Mouse (Mus musculus) lung, embryonic 16.5 days (tissue): ENCODE measurements at regions not wholly inside any gene's neighbourhood (a gene's known extent, or its start where the extent isn't known, plus 50 kb on each side); places are given as distances from the start of the nearest gene placed in this dataset.

Experiments
- ATAC-seq: fragments of 200-750 bp; cut with Nextera tagmentation; 2 replicates; pipeline ENCODE4 v1.8.0; 2017; ENCODE audit warnings: low read depth, mild to moderate bottlenecking, moderate library complexity
- H3K27ac ChIP-seq: fragments of 300-500 bp; sonication (generic); 2 replicates; pipeline ENCODE4 v1.5.1; 2014; ENCODE audit warnings: mild to moderate bottlenecking, control low read depth, low read length
- H3K27me3 ChIP-seq: fragments of 300-500 bp; sonication (generic); 2 replicates; pipeline ENCODE4 v1.6.1; 2014; ENCODE audit warnings: low read depth, low read length, mixed read lengths; ENCODE audit not compliant: control insufficient read depth, insufficient read depth
- H3K36me3 ChIP-seq: fragments of 300-500 bp; sonication (generic); 2 replicates; pipeline ENCODE4 v1.6.1; 2014; ENCODE audit warnings: low read length; ENCODE audit not compliant: control insufficient read depth, insufficient read depth
- H3K4me1 ChIP-seq: fragments of 300-500 bp; sonication (generic); replicated peaks from 2 replicates; pipeline ENCODE4 v1.6.1; 2014; ENCODE audit warnings: low read length, mixed read lengths; ENCODE audit not compliant: control insufficient read depth, insufficient read depth
- H3K4me2 ChIP-seq: fragments of 300-500 bp; sonication (generic); 2 replicates; pipeline ENCODE4 v1.6.1; 2014; ENCODE audit warnings: low read depth, low read length, control low read depth
- H3K4me3 ChIP-seq: fragments of 300-500 bp; sonication (generic); 2 replicates; pipeline ENCODE4 v1.5.1; 2014; ENCODE audit warnings: mild to moderate bottlenecking, low read length, control low read depth
- H3K9ac ChIP-seq: fragments of 300-500 bp; sonication (generic); 2 replicates; pipeline ENCODE4 v1.6.1; 2014; ENCODE audit warnings: low read length, control low read depth
- H3K9me3 ChIP-seq: fragments of 300-500 bp; sonication (generic); 2 replicates; pipeline ENCODE4 v1.6.1; 2016; ENCODE audit warnings: low read length; ENCODE audit not compliant: control insufficient read depth
- WGBS: fragments of 180-500 bp; shearing (Covaris S2); extraction: QIAGEN DNeasy Blood & Tissue Kit; methylation state at CpG from one replicate; pipeline ENCODE4 v1.1.7; 2014; 5-methylcytosine and 5-hydroxymethylcytosine counted together

- Histone ChIP-seq H3K4me3 (no peak overlapping the region), H3K27ac (no peak overlapping the region)
- WGBS, result 39% methylated on average over 4 of the region's 4 CpGs
Measured at GRCm38 (mm10) chr13:106471264-106471663, 465.5 kb downstream of the Ipo11 start.

GRCm38 (mm10) chr13:106454366-106454927, 482.3 kb downstream of the Ipo11 start:
- no peaks in the 10 kb centered on the region for H3K36me3 ChIP-seq
- no peaks in the 10 kb centered on the region for H3K4me1 ChIP-seq
- H3K9me3 ChIP-seq, result no peaks in the 10 kb centered on the region
- no peak for ATAC-seq
- H3K4me3 ChIP-seq, result no peak overlapping the region
- WGBS, result 82% methylated on average over 6 of the region's 6 CpGs
- H3K4me2 ChIP-seq, result no peak overlapping the region
- no peak overlapping the region for H3K27ac ChIP-seq
- no peak overlapping the region for H3K9ac ChIP-seq
- no peaks in the 10 kb centered on the region for H3K27me3 ChIP-seq

More at GRCm38 (mm10) chr13:106471264-106471663, 465.5 kb downstream of the Ipo11 start:
- Histone ChIP-seq H3K9ac (no peak overlapping the region), H3K9me3 (no peaks in the 10 kb centered on the region), H3K4me2 (no peak overlapping the region), H3K36me3 (no peaks in the 10 kb centered on the region), H3K4me1 (no peaks in the 10 kb centered on the region), H3K27me3 (no peaks in the 10 kb centered on the region)
- ATAC-seq, result peak; percentile 62

GRCm38 (mm10) chr13:106432165-106432564, 504.6 kb downstream of the Ipo11 start:
- Histone ChIP-seq H3K27ac (no peak overlapping the region), H3K36me3 (no peaks in the 10 kb centered on the region), H3K4me3 (no peak overlapping the region), H3K9ac (no peak overlapping the region), H3K9me3 (no peaks in the 10 kb centered on the region), H3K4me1 (no peaks in the 10 kb centered on the region), H3K27me3 (no peaks in the 10 kb centered on the region), H3K4me2 (no peak overlapping the region)
- 42% methylated on average over 3 of the region's 3 CpGs for WGBS
- ATAC-seq, result no peak

GRCm38 (mm10) chr13:106406608-106407038, 530.1 kb downstream of the Ipo11 start:
- H3K27me3 ChIP-seq, result no peaks in the 10 kb centered on the region
- 47% methylated on average over 1 of the region's 1 CpGs for WGBS
- ATAC-seq, result no peak
- H3K36me3 ChIP-seq, result no peaks in the 10 kb centered on the region
- no peak overlapping the region for H3K4me2 ChIP-seq
- H3K4me3 ChIP-seq, result no peak overlapping the region
- H3K9ac ChIP-seq, result no peak overlapping the region
- no peaks in the 10 kb centered on the region for H3K4me1 ChIP-seq
- no peaks in the 10 kb centered on the region for H3K9me3 ChIP-seq
- H3K27ac ChIP-seq, result no peak overlapping the region

- Histone ChIP-seq H3K4me1 (no peaks in the 10 kb centered on the region), H3K27ac (no peak overlapping the region), H3K4me3 (no peak overlapping the region), H3K9ac (no peak overlapping the region), H3K36me3 (no peaks in the 10 kb centered on the region), H3K27me3 (no peaks in the 10 kb centered on the region), H3K9me3 (no peaks in the 10 kb centered on the region), H3K4me2 (no peak overlapping the region)
- no peak for ATAC-seq
- WGBS, result 83% methylated on average over 8 of the region's 8 CpGs
Measured at GRCm38 (mm10) chr13:106392642-106393041, 544.1 kb downstream of the Ipo11 start.

GRCm38 (mm10) chr13:106388634-106389033, 548.1 kb downstream of the Ipo11 start:
- H3K27ac ChIP-seq, result no peak overlapping the region
- H3K36me3 ChIP-seq, result no peaks in the 10 kb centered on the region
- H3K4me3 ChIP-seq, result no peak overlapping the region
- no peak overlapping the region for H3K4me2 ChIP-seq
- no peaks in the 10 kb centered on the region for H3K27me3 ChIP-seq
- H3K9ac ChIP-seq, result no peak overlapping the region
- peak; percentile 66; the same call in 1 of the 2 replicates for ATAC-seq
- no peaks in the 10 kb centered on the region for H3K4me1 ChIP-seq
- H3K9me3 ChIP-seq, result no peaks in the 10 kb centered on the region
- 43% methylated on average over 4 of the region's 4 CpGs for WGBS

- Histone ChIP-seq H3K4me1 (no peaks in the 10 kb centered on the region), H3K9ac (no peak overlapping the region), H3K9me3 (no peaks in the 10 kb centered on the region), H3K36me3 (no peaks in the 10 kb centered on the region), H3K27ac (no peak overlapping the region), H3K4me2 (no peak overlapping the region), H3K4me3 (no peak overlapping the region), H3K27me3 (no peaks in the 10 kb centered on the region)
- 84% methylated on average over 7 of the region's 7 CpGs for WGBS
- ATAC-seq, result no peak
Measured at GRCm38 (mm10) chr13:106367589-106367988, 569.2 kb downstream of the Ipo11 start.

- Histone ChIP-seq H3K4me2 (no peak overlapping the region), H3K27ac (no peak overlapping the region), H3K4me3 (no peak overlapping the region), H3K27me3 (no peaks in the 10 kb centered on the region), H3K9ac (no peak overlapping the region), H3K36me3 (no peaks in the 10 kb centered on the region), H3K9me3 (no peaks in the 10 kb centered on the region), H3K4me1 (no peaks in the 10 kb centered on the region)
- no peak for ATAC-seq
- WGBS, result 76% methylated on average over 4 of the region's 4 CpGs
Measured at GRCm38 (mm10) chr13:106352614-106353409, 583.9 kb downstream of the Ipo11 start.

- H3K4me2 ChIP-seq, result no peak overlapping the region
- H3K4me3 ChIP-seq, result no peak overlapping the region
- no peak overlapping the region for H3K9ac ChIP-seq
- H3K36me3 ChIP-seq, result no peaks in the 10 kb centered on the region
- no peaks in the 10 kb centered on the region for H3K4me1 ChIP-seq
- no peak overlapping the region for H3K27ac ChIP-seq
- no peaks in the 10 kb centered on the region for H3K9me3 ChIP-seq
- no peaks in the 10 kb centered on the region for H3K27me3 ChIP-seq
- no peak for ATAC-seq
Measured at GRCm38 (mm10) chr13:106332025-106332424, 604.7 kb downstream of the Ipo11 start.
